Mouse (Mus musculus): ENCODE results near the gene Gabarapl2. TPM values are rescaled to one million over a fixed set of nuclear protein-coding genes. Genes with fewer than 3 reads are reported as not detected.

Gene Gabarapl2
- polyA plus RNA-seq, 1 experiment, result 25.4 TPM

DNA sequence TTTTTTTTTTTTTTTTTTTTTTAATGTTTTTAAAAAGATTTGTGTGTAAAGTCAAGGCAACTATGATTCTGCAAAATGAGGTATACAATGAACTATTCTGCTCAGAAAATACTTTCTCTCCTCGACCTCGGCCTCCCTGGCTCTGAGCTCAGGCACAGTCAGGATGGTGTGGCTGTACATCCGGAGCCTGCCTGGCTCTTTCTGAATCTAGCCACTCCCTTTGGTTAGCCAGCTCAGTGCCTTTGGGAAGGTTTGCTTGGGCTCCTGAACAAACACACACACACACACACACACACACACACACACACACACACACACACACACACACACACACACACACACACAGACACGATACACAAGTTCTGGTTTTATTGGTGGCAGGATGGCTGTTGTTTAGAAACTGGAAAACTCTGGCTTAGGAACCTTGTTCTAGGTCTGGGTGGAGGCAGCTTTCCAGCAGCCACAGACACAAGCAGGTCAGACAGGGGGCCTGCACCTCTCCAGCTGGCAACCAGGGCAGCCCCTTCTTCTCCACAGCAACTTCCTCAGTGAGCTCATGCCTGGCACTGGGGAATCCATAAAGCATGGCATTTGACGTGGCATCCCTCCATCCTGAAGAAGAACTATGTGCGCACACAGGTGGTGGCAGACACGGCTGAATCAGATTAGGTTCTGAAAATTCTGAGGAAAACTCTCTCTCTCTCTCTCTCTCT lies 24.5 kb downstream of the Gabarapl2 start:
- Histone ChIP-seq H3K27me3 (ENCODE audit: control insufficient read depth, insufficient read depth, low read length) (no peaks in the 10 kb centered on the region), H3K4me3 (ENCODE audit: extremely low read depth, insufficient read depth, insufficient read length) (no peak overlapping the region), H3K4me1 (ENCODE audit: control insufficient read depth, insufficient read depth, insufficient read length) (0 out of 2 replicates have a peak, but pooled peaks cover 2% of the 10 kb centered on the region), H3K27ac (ENCODE audit: insufficient read depth, low read length) (no peak overlapping the region), H3K36me3 (ENCODE audit: control insufficient read depth, insufficient read depth, low read length) (0 out of 2 replicates have a peak, but pooled peaks cover 2% of the 10 kb centered on the region)
- no peak for DNase-seq (ENCODE audit: low read depth in 1 of 2, low spot score in 2 of 2)
- 77% methylated on average over 7 of the region's 7 CpGs for WGBS
- TF ChIP-seq CTCF (IDR thresholded peaks at IDR 0.05; ENCODE audit: extremely low read depth, insufficient read depth, insufficient read length, insufficient replicate concordance) (no peak), POLR2A (IDR thresholded peaks at IDR 0.05; ENCODE audit: low read depth, low read length) (no peak)

DNA sequence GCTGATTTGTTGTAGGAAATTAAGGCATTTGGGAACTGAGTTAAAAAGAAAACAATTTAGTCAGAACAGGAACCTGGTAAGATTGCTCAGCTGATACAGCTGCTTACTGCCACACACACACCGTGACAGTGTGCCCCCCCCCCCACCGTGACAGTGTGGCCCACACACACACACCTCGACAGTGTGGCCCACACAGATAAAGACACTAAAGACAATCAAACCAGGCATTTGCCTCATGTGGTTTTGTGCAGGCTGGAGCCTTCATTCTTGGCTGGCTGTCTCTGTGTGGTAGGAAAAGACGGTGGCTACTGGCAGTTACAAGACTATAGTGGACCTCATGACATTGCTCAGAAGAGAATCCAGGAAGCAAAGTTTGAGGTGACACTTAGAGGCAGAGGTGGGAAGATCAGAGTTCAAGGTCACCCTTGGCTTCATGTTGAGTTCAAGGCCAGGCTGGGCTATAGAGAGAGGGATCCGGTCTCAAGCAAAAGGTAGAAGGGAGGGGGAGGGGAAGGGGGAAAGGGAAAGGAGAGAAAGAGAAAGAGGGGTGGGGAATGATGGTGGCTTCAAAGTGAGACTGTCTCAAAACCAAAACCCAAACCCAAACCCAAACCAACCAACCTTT lies 26.9 kb downstream of the Gabarapl2 start:
- Histone ChIP-seq H3K4me3 (ENCODE audit: extremely low read depth, insufficient read depth, insufficient read length) (no peak overlapping the region), H3K27me3 (ENCODE audit: control insufficient read depth, insufficient read depth, low read length) (no peaks in the 10 kb centered on the region), H3K4me1 (ENCODE audit: control insufficient read depth, insufficient read depth, insufficient read length) (0 out of 2 replicates have a peak, but pooled peaks cover 2% of the 10 kb centered on the region), H3K27ac (ENCODE audit: insufficient read depth, low read length) (no peak overlapping the region), H3K36me3 (ENCODE audit: control insufficient read depth, insufficient read depth, low read length) (no peaks in the 10 kb centered on the region)
- TF ChIP-seq POLR2A (IDR thresholded peaks at IDR 0.05; ENCODE audit: low read depth, low read length), result no peak
- TF ChIP-seq CTCF (IDR thresholded peaks at IDR 0.05; ENCODE audit: extremely low read depth, insufficient read depth, insufficient read length, insufficient replicate concordance), result no peak
- DNase-seq (ENCODE audit: low read depth in 1 of 2, low spot score in 2 of 2), result no peak
- 46% methylated on average over 5 of the region's 5 CpGs for WGBS

DNA sequence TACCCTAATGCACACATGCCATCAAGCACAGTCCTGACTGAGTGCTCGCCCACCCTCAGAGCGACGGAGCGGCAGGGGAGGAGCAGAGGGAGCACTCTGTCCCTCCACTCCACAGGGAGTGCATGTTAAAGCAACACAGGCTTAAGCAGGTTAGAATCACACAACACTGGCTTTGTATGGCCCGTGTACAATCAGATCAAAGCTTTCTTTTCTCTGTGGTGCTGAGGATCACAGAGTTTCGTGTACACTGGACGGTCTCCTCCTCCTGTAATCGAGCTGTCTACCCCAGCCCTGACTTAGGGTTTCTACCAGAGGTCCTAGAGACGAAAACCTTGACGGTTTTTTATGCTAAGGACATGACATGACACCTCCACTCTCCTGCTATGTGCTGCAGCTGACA lies 28.0 kb downstream of the Gabarapl2 start:
- Histone ChIP-seq H3K4me3 (ENCODE audit: extremely low read depth, insufficient read depth, insufficient read length) (no peak overlapping the region), H3K27ac (ENCODE audit: insufficient read depth, low read length) (no peak overlapping the region), H3K4me1 (ENCODE audit: control insufficient read depth, insufficient read depth, insufficient read length) (0 out of 2 replicates have a peak, but pooled peaks cover 2% of the 10 kb centered on the region), H3K36me3 (ENCODE audit: control insufficient read depth, insufficient read depth, low read length) (no peaks in the 10 kb centered on the region), H3K27me3 (ENCODE audit: control insufficient read depth, insufficient read depth, low read length) (no peaks in the 10 kb centered on the region)
- no peak for TF ChIP-seq CTCF (IDR thresholded peaks at IDR 0.05; ENCODE audit: extremely low read depth, insufficient read depth, insufficient read length, insufficient replicate concordance)
- no peak for TF ChIP-seq POLR2A (IDR thresholded peaks at IDR 0.05; ENCODE audit: low read depth, low read length)
- WGBS, result 92% methylated on average over 10 of the region's 10 CpGs
- DNase-seq (ENCODE audit: low read depth in 1 of 2, low spot score in 2 of 2), result no peak

DNA sequence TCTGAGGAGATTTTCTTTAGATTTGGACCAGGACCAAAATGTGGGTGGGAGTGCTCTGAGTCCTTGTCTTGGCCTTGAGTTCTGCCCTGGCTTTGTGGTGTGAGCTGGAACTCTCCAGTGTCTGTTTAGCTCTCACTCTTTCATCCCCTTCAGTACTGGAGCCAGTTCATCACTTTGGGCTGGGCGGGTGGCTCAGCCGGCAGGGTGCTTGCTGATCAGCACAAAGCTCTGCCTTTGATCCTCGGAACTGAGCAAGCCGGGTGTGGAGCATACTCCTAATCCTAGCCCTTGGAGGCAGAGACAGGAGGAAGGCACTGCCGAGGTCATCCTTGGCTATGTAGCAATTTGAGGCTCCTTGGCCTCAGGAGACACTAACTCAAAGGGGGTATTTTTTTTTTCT lies 28.5 kb downstream of the Gabarapl2 start:
- Histone ChIP-seq H3K36me3 (ENCODE audit: control insufficient read depth, insufficient read depth, low read length) (no peaks in the 10 kb centered on the region), H3K4me1 (ENCODE audit: control insufficient read depth, insufficient read depth, insufficient read length) (0 out of 2 replicates have a peak, but pooled peaks cover 2% of the 10 kb centered on the region), H3K27ac (ENCODE audit: insufficient read depth, low read length) (no peak overlapping the region), H3K27me3 (ENCODE audit: control insufficient read depth, insufficient read depth, low read length) (no peaks in the 10 kb centered on the region), H3K4me3 (ENCODE audit: extremely low read depth, insufficient read depth, insufficient read length) (no peak overlapping the region)
- no peak for DNase-seq (ENCODE audit: low read depth in 1 of 2, low spot score in 2 of 2)
- no peak for TF ChIP-seq POLR2A (IDR thresholded peaks at IDR 0.05; ENCODE audit: low read depth, low read length)
- TF ChIP-seq CTCF (IDR thresholded peaks at IDR 0.05; ENCODE audit: extremely low read depth, insufficient read depth, insufficient read length, insufficient replicate concordance), result no peak
- WGBS, result 86% methylated on average over 5 of the region's 5 CpGs

DNA sequence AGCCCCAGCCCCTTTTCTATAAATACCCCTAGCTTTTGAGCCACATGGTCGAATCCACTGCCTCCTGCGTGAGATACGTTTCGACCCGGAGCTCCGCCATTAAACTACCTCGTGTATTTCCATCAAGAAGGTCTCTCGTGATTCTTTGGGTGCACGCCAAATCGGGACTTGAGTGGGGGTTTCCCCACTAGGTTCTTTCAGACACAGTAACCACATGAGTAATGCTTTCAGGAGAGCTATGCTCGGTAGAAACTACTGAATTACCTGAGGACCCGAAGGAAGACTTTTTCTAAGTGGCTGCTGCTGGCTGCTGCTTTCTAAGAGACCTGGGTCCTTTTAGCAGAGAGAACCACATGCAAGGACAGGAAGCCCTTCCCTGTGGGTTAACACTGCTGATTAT lies 33.6 kb downstream of the Gabarapl2 start:
- 88% methylated on average over 12 of the region's 12 CpGs for WGBS
- no peak for TF ChIP-seq POLR2A (IDR thresholded peaks at IDR 0.05; ENCODE audit: low read depth, low read length)
- DNase-seq (ENCODE audit: low read depth in 1 of 2, low spot score in 2 of 2), result no peak
- peaks cover 8% of the 10 kb centered on the region; the same call in 1 of the 2 replicates for H3K36me3 ChIP-seq (ENCODE audit: control insufficient read depth, insufficient read depth, low read length)
- no peak overlapping the region for H3K4me3 ChIP-seq (ENCODE audit: extremely low read depth, insufficient read depth, insufficient read length)
- H3K27ac ChIP-seq (ENCODE audit: insufficient read depth, low read length), result no peak overlapping the region
- no peaks in the 10 kb centered on the region for H3K27me3 ChIP-seq (ENCODE audit: control insufficient read depth, insufficient read depth, low read length)
- H3K4me1 ChIP-seq (ENCODE audit: control insufficient read depth, insufficient read depth, insufficient read length), result no peaks in the 10 kb centered on the region; the same call in 1 of the 2 replicates

DNA sequence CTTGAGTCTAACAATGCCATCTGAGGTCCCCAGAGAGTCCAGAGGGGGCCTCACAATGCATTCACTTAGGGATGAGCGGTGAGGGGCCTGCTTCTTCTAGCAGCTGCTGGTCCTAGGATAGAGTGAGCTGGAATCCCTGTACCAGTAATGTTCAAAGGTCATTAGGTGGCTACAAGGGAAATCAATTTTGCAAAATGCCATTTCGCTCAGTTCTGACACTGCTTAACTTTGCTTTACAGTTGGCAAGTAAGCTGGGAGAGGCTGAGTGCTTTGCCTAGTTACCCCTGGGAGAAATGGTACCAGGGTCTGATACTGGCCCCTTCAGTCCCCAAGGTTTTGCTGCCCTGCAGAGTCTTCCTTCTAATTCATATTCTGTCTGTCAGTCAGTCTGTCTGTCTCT lies 35.2 kb downstream of the Gabarapl2 start:
- no peak for DNase-seq (ENCODE audit: low read depth in 1 of 2, low spot score in 2 of 2)
- no peaks in the 10 kb centered on the region for H3K27me3 ChIP-seq (ENCODE audit: control insufficient read depth, insufficient read depth, low read length)
- H3K4me3 ChIP-seq (ENCODE audit: extremely low read depth, insufficient read depth, insufficient read length), result no peak overlapping the region
- H3K27ac ChIP-seq (ENCODE audit: insufficient read depth, low read length), result no peak overlapping the region
- WGBS, result 93% methylated on average over 2 of the region's 2 CpGs
- no peaks in the 10 kb centered on the region; the same call in 1 of the 2 replicates for H3K4me1 ChIP-seq (ENCODE audit: control insufficient read depth, insufficient read depth, insufficient read length)
- H3K36me3 ChIP-seq (ENCODE audit: control insufficient read depth, insufficient read depth, low read length), result peaks cover 8% of the 10 kb centered on the region; the same call in 1 of the 2 replicates
- TF ChIP-seq POLR2A (IDR thresholded peaks at IDR 0.05; ENCODE audit: low read depth, low read length) (no peak), CTCF (IDR thresholded peaks at IDR 0.05; ENCODE audit: extremely low read depth, insufficient read depth, insufficient read length, insufficient replicate concordance) (no peak)

DNA sequence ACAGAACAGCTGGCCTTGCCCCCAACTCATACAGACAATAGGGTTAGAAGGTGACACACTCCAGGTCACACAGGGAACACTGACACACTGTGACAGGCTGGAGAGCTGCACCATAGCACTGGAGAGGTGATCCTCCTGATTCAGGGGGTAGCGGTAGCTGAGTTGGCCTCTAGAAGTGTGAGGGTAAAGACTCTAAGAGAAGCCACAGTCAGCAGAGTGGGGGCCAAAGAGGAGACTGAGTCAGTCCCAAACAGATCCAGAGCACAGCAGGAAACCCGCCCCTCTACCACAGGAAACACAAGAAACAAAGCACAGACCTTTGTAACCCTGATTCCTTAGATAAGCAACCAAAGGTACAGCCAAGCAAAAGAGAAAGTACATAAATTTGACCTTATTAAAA lies 35.8 kb downstream of the Gabarapl2 start:
- H3K4me3 ChIP-seq (ENCODE audit: extremely low read depth, insufficient read depth, insufficient read length), result no peak overlapping the region
- no peaks in the 10 kb centered on the region; the same call in 1 of the 2 replicates for H3K4me1 ChIP-seq (ENCODE audit: control insufficient read depth, insufficient read depth, insufficient read length)
- peak overlapping the region; percentile 30; the same call in 1 of the 2 replicates for H3K27ac ChIP-seq (ENCODE audit: insufficient read depth, low read length)
- H3K36me3 ChIP-seq (ENCODE audit: control insufficient read depth, insufficient read depth, low read length), result peaks cover 8% of the 10 kb centered on the region; the same call in 1 of the 2 replicates
- no peak for DNase-seq (ENCODE audit: low read depth in 1 of 2, low spot score in 2 of 2)
- TF ChIP-seq CTCF (IDR thresholded peaks at IDR 0.05; ENCODE audit: extremely low read depth, insufficient read depth, insufficient read length, insufficient replicate concordance) (no peak), POLR2A (IDR thresholded peaks at IDR 0.05; ENCODE audit: low read depth, low read length) (no peak)
- 52% methylated on average over 2 of the region's 2 CpGs for WGBS
- H3K27me3 ChIP-seq (ENCODE audit: control insufficient read depth, insufficient read depth, low read length), result no peaks in the 10 kb centered on the region
